Mouse (Mus musculus) ES-E14 (cell line): ENCODE measurements around the gene Rgs7.

ENCODE experiments used
- CHD2 ChIP-seq: IDR thresholded peaks from 2 replicates; pipeline ENCODE4 v1.6.1; 2014; ENCODE audit warnings: mild to moderate bottlenecking, low read depth, low read length, inconsistent platforms
- MAFK ChIP-seq: IDR thresholded peaks from 2 replicates; pipeline ENCODE4 v1.6.1; 2014; ENCODE audit warnings: mild to moderate bottlenecking, low read depth, low read length, inconsistent platforms; ENCODE audit not compliant: insufficient read depth
- ZC3H11A ChIP-seq: IDR thresholded peaks from 2 replicates; pipeline ENCODE4 v1.6.1; 2012; ENCODE audit warnings: low read depth, mild to moderate bottlenecking, inconsistent platforms, low read length, borderline replicate concordance
- ZNF384 ChIP-seq: IDR thresholded peaks from 2 replicates; pipeline ENCODE4 v1.6.1; 2012; ENCODE audit warnings: low read depth, low read length, inconsistent platforms

- TF ChIP-seq MAFK (no peak), CHD2 (no peak), ZNF384 (no peak), ZC3H11A (no peak)
Observed at GRCm38 (mm10) chr1:175540700-175541099, 48.4 kb upstream of the Rgs7 start.
